Mouse (Mus musculus): ENCODE data around the gene Klhl22. TPM values are rescaled to one million over a fixed set of nuclear protein-coding genes. Genes with fewer than 3 reads are reported as not detected.

Klhl22 gene
- polyA plus RNA-seq, 2 experiments, result 87.2 to 124 TPM

DNA sequence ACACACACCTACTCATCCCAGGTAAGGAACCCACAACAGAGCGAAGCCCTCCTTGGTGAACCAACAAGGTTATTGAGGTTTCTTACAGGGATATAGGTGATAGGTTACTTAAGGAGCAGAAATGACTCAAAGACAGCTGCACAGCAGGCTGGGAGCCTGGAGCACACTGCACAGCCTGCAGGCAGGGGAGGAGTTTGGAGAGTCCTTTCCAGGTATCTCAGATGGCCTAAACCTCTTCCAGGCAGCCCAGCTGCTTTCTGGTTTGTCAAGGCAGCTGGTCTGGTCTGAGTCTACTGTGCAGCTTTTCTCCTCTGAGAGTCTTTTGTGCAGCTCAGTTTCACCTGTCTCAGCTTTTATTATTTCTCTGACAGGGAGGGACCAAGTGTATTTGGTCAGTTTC lies 1.7 kb upstream of the Klhl22 start:
- H3K27me3 ChIP-seq (ENCODE audit: control insufficient read depth, insufficient read depth, low read length), result no peaks in the 10 kb centered on the region
- ATAC-seq (ENCODE audit: low FRiP score, low read depth) (no peak), DNase-seq (ENCODE audit: low spot score) (no peak)
- H3K9ac ChIP-seq (ENCODE audit: low read depth, low read length, severe bottlenecking), result no peak overlapping the region
- no peak overlapping the region for H3K4me3 ChIP-seq (replicated peaks; ENCODE audit: low read length)
- no peak for TF ChIP-seq POLR2A (IDR thresholded peaks at IDR 0.05; ENCODE audit: borderline replicate concordance, extremely low read depth, insufficient read depth, insufficient read length)
- 92% methylated on average over 1 of the region's 1 CpGs for WGBS
- H3K4me2 ChIP-seq (replicated peaks; ENCODE audit: low read depth, low read length, severe bottlenecking), result no peak overlapping the region
- peaks cover 19% of the 10 kb centered on the region for H3K4me1 ChIP-seq (ENCODE audit: control insufficient read depth, insufficient read depth, low read length)
- peaks cover 5% of the 10 kb centered on the region; the same call in 1 of the 2 replicates for H3K36me3 ChIP-seq (ENCODE audit: control insufficient read depth, insufficient read depth, low read length)
- no peak overlapping the region for H3K27ac ChIP-seq (replicated peaks; ENCODE audit: low read depth, low read length)
- H3K9me3 ChIP-seq (ENCODE audit: control insufficient read depth, low read length), result no peaks in the 10 kb centered on the region

DNA sequence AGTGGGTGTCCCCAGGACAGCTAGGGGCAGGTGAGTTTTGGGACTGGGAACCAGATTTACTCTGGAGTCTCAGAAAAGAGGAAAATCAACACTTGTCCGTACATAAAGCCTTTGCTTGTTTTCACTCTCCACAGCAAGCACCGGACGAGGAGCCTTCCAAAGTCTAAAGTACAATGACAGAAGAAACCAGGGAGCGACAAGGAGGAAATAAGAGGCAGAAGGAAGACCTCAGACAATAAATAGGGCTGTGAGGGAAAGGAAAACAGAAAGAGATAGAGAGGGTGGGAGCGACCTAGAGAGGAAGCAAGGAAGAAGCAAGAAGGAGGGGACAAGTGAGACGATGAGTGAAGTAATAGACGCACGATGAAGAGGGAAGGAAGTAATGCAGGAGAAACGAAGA lies 516 bp upstream of the Klhl22 start:
- no peak for ATAC-seq (ENCODE audit: low FRiP score, low read depth)
- H3K36me3 ChIP-seq (ENCODE audit: control insufficient read depth, insufficient read depth, low read length), result peaks cover 8% of the 10 kb centered on the region; the same call in 1 of the 2 replicates
- no peak for TF ChIP-seq POLR2A (IDR thresholded peaks at IDR 0.05; ENCODE audit: borderline replicate concordance, extremely low read depth, insufficient read depth, insufficient read length)
- WGBS, result 50% methylated on average over 9 of the region's 9 CpGs
- H3K9ac ChIP-seq (ENCODE audit: low read depth, low read length, severe bottlenecking), result peak overlapping the region; percentile 91
- H3K27me3 ChIP-seq (ENCODE audit: control insufficient read depth, insufficient read depth, low read length), result no peaks in the 10 kb centered on the region
- no peaks in the 10 kb centered on the region for H3K9me3 ChIP-seq (ENCODE audit: control insufficient read depth, low read length)
- H3K4me3 ChIP-seq (replicated peaks; ENCODE audit: low read length), result peak overlapping the region; percentile 78
- no peak for DNase-seq (ENCODE audit: low spot score)
- H3K27ac ChIP-seq (replicated peaks; ENCODE audit: low read depth, low read length), result no peak overlapping the region
- H3K4me1 ChIP-seq (ENCODE audit: control insufficient read depth, insufficient read depth, low read length), result peaks cover 19% of the 10 kb centered on the region
- H3K4me2 ChIP-seq (replicated peaks; ENCODE audit: low read depth, low read length, severe bottlenecking), result peak overlapping the region; percentile 75

GRCm38 (mm10) chr16:17759813-17760321 lies 449 bp downstream of the Klhl22 start:
- Histone ChIP-seq H3K9me3 (ENCODE audit: control insufficient read depth, low read length) (no peaks in the 10 kb centered on the region), H3K27ac (replicated peaks; ENCODE audit: low read depth, low read length) (peak overlapping the region; percentile 79), H3K36me3 (ENCODE audit: control insufficient read depth, insufficient read depth, low read length) (peaks cover 15% of the 10 kb centered on the region), H3K4me3 (replicated peaks; ENCODE audit: low read length) (peak overlapping the region; percentile 78), H3K9ac (ENCODE audit: low read depth, low read length, severe bottlenecking) (peak overlapping the region; percentile 91), H3K4me1 (ENCODE audit: control insufficient read depth, insufficient read depth, low read length) (peaks cover 22% of the 10 kb centered on the region), H3K4me2 (replicated peaks; ENCODE audit: low read depth, low read length, severe bottlenecking) (peak overlapping the region; percentile 75), H3K27me3 (ENCODE audit: control insufficient read depth, insufficient read depth, low read length) (no peaks in the 10 kb centered on the region)
- DNase-seq (ENCODE audit: low spot score), result peak; percentile 27
- WGBS, result 3% methylated on average over 23 of the region's 54 CpGs
- no peak for TF ChIP-seq POLR2A (IDR thresholded peaks at IDR 0.05; ENCODE audit: borderline replicate concordance, extremely low read depth, insufficient read depth, insufficient read length)
- peak; percentile 50 for ATAC-seq (ENCODE audit: low FRiP score, low read depth)

DNA sequence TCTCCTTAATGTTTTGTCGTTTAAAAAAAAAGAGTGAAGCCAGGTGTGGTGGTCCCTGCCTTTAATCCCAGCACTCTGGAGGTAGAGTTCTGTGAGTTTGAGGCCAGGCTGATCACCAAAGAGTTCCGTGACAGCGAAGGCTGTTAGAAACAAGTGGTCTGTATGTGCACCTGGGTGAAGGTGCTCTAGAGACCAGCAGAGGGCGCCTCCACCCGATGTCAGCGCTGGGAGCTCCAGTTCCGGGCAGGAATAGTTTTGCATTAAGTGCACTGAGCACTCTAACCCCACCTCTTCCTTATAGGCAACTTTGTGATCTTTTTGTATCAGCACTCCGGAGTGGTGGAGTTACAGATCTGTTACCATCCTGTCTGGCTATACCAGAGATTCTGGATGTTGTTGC lies 1.2 kb downstream of the Klhl22 start:
- DNase-seq (ENCODE audit: low spot score), result peak; percentile 69
- 35% methylated on average over 8 of the region's 8 CpGs for whole genome bisulfite sequencing
- Histone ChIP-seq H3K9ac (ENCODE audit: low read depth, low read length, severe bottlenecking) (no peak overlapping the region), H3K9me3 (ENCODE audit: control insufficient read depth, low read length) (no peaks in the 10 kb centered on the region), H3K27me3 (ENCODE audit: control insufficient read depth, insufficient read depth, low read length) (no peaks in the 10 kb centered on the region), H3K27ac (replicated peaks; ENCODE audit: low read depth, low read length) (no peak overlapping the region), H3K4me1 (ENCODE audit: control insufficient read depth, insufficient read depth, low read length) (peaks cover 22% of the 10 kb centered on the region), H3K4me2 (replicated peaks; ENCODE audit: low read depth, low read length, severe bottlenecking) (peak overlapping the region; percentile 75), H3K36me3 (ENCODE audit: control insufficient read depth, insufficient read depth, low read length) (peaks cover 23% of the 10 kb centered on the region), H3K4me3 (replicated peaks; ENCODE audit: low read length) (peak overlapping the region; percentile 78)
- ATAC-seq (ENCODE audit: low FRiP score, low read depth), result 0 out of 2 replicates have a peak, but pooled peaks have one; percentile 18
- no peak for TF ChIP-seq POLR2A (IDR thresholded peaks at IDR 0.05; ENCODE audit: borderline replicate concordance, extremely low read depth, insufficient read depth, insufficient read length)

DNA sequence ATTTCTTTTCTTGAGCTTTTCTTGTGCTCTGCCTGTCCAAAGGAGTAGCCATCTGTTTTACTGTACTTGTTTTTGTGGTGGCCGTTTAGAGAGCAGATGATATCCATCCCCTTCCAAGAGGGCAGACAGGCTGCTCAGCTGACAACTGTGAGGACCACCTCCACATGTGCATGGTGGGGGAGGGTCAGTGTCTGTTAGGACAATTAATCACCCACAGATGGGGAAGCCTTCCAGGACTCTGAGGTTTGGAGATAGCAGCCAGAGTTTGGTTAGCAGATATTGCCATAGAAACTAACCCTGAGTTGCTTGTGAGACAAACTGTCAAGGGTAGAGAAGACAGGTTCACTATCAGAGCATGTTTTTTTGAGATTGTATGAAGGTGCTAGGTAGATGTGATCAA lies 1.7 kb downstream of the Klhl22 start:
- WGBS, result 38% methylated on average over 1 of the region's 1 CpGs
- H3K4me2 ChIP-seq (replicated peaks; ENCODE audit: low read depth, low read length, severe bottlenecking), result peak overlapping the region; percentile 75
- H3K27me3 ChIP-seq (ENCODE audit: control insufficient read depth, insufficient read depth, low read length), result no peaks in the 10 kb centered on the region
- H3K27ac ChIP-seq (replicated peaks; ENCODE audit: low read depth, low read length), result no peak overlapping the region
- peak overlapping the region; percentile 78 for H3K4me3 ChIP-seq (replicated peaks; ENCODE audit: low read length)
- H3K9ac ChIP-seq (ENCODE audit: low read depth, low read length, severe bottlenecking), result no peak overlapping the region
- ATAC-seq (ENCODE audit: low FRiP score, low read depth) (no peak), DNase-seq (ENCODE audit: low spot score) (no peak)
- H3K36me3 ChIP-seq (ENCODE audit: control insufficient read depth, insufficient read depth, low read length), result peaks cover 27% of the 10 kb centered on the region
- H3K4me1 ChIP-seq (ENCODE audit: control insufficient read depth, insufficient read depth, low read length), result peaks cover 26% of the 10 kb centered on the region
- no peak for TF ChIP-seq POLR2A (IDR thresholded peaks at IDR 0.05; ENCODE audit: borderline replicate concordance, extremely low read depth, insufficient read depth, insufficient read length)
- no peaks in the 10 kb centered on the region for H3K9me3 ChIP-seq (ENCODE audit: control insufficient read depth, low read length)
